Mouse (Mus musculus) heart, embryonic 12.5 days (tissue): ENCODE data around the gene Gm45521. TPM values are rescaled to one million over a fixed set of nuclear protein-coding genes. Genes with fewer than 3 reads are reported as not detected.

Experiments
- ATAC-seq: fragments of 200-750 bp; cut with Nextera tagmentation; 2 replicates; pipeline ENCODE4 v1.8.0; 2017; ENCODE audit warnings: moderate TSS enrichment, moderate library complexity; ENCODE audit not compliant: insufficient number of reproducible peaks, low FRiP score
- H3K27ac ChIP-seq: fragments of 300-500 bp; sonication (generic); 2 replicates; pipeline ENCODE4 v1.5.1; 2016; ENCODE audit warnings: mild to moderate bottlenecking, moderate library complexity; ENCODE audit not compliant: poor library complexity, severe bottlenecking
- H3K27me3 ChIP-seq: fragments of 300-500 bp; sonication (generic); replicated peaks from 2 replicates; pipeline ENCODE4 v1.6.1; 2016; ENCODE audit warnings: mild to moderate bottlenecking, moderate library complexity
- H3K36me3 ChIP-seq: fragments of 300-500 bp; sonication (generic); 2 replicates; pipeline ENCODE4 v1.6.1; 2016; ENCODE audit warnings: mild to moderate bottlenecking, moderate library complexity
- H3K4me1 ChIP-seq: fragments of 300-500 bp; sonication (generic); replicated peaks from 2 replicates; pipeline ENCODE4 v1.6.1; 2016; ENCODE audit warnings: mild to moderate bottlenecking
- H3K4me2 ChIP-seq: fragments of 300-500 bp; sonication (generic); 2 replicates; pipeline ENCODE4 v1.6.1; 2016; ENCODE audit warnings: mild to moderate bottlenecking, moderate library complexity
- H3K4me3 ChIP-seq: fragments of 300-500 bp; sonication (generic); 2 replicates; pipeline ENCODE4 v1.5.1; 2016; ENCODE audit warnings: mild to moderate bottlenecking
- H3K9ac ChIP-seq: fragments of 300-500 bp; sonication (generic); 2 replicates; pipeline ENCODE4 v1.6.1; 2016; ENCODE audit warnings: mild to moderate bottlenecking, moderate library complexity
- H3K9me3 ChIP-seq: fragments of 300-500 bp; sonication (generic); replicated peaks from 2 replicates; pipeline ENCODE4 v1.6.1; 2016; ENCODE audit warnings: mild to moderate bottlenecking, moderate library complexity
- WGBS: fragments of 180-500 bp; shearing (Covaris S2); methylation state at CpG from one replicate; pipeline ENCODE4 v1.1.7; 2016; 5-methylcytosine and 5-hydroxymethylcytosine counted together
- polyA plus RNA-seq: library from polyadenylated mRNA; unstranded; fragments of >200 nt; fragmentation: Nextera tagmentation; extraction: Ambion mirVana; gene quantifications from 2 replicates; pipeline ENCODE4 v1.2.1, GENCODE M21; 2016

Gene Gm45521
- polyA plus RNA-seq, 1 experiment from 2014 or later, result not detected

- 78% methylated on average over 1 of the region's 1 CpGs for whole genome bisulfite sequencing
- no peak overlapping the region for H3K4me3 ChIP-seq
- H3K4me2 ChIP-seq, result no peak overlapping the region
- ATAC-seq, result no peak
- H3K27me3 ChIP-seq, result no peaks in the 10 kb centered on the region
- no peaks in the 10 kb centered on the region for H3K36me3 ChIP-seq
- H3K27ac ChIP-seq, result no peak overlapping the region
- H3K9me3 ChIP-seq, result no peaks in the 10 kb centered on the region
- H3K9ac ChIP-seq, result no peak overlapping the region
- H3K4me1 ChIP-seq, result 0 out of 2 replicates have a peak, but pooled peaks cover 3% of the 10 kb centered on the region
Measured at GRCm38 (mm10) chr14:7977471-7977870, 20.4 kb downstream of the Gm45521 start.

DNA sequence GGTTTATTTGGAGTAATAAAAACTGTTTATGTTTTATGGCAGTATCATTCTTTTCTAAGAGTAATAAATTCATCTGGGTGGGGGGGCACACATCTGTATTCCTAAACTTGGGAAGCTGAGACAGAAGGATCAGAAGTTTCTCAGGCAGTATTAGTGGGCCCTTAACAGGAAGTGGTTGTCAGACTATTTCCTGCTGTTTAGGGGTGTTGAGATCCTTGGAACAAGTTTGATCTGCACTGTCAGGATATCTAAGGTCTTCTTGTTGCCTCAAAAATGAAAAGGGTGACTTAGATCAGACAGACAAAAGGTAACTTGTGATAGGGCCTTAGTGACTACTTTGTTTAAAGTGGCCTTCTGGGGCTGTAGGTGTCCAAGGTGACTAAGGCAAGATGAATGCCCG lies 21.1 kb downstream of the Gm45521 start:
- WGBS, result 77% methylated on average over 1 of the region's 1 CpGs
- no peak overlapping the region for H3K4me2 ChIP-seq
- H3K27me3 ChIP-seq, result no peaks in the 10 kb centered on the region
- H3K36me3 ChIP-seq, result no peaks in the 10 kb centered on the region
- no peak overlapping the region for H3K4me3 ChIP-seq
- 0 out of 2 replicates have a peak, but pooled peaks cover 3% of the 10 kb centered on the region for H3K4me1 ChIP-seq
- no peaks in the 10 kb centered on the region for H3K9me3 ChIP-seq
- H3K9ac ChIP-seq, result no peak overlapping the region
- no peak overlapping the region for H3K27ac ChIP-seq
- ATAC-seq, result no peak

DNA sequence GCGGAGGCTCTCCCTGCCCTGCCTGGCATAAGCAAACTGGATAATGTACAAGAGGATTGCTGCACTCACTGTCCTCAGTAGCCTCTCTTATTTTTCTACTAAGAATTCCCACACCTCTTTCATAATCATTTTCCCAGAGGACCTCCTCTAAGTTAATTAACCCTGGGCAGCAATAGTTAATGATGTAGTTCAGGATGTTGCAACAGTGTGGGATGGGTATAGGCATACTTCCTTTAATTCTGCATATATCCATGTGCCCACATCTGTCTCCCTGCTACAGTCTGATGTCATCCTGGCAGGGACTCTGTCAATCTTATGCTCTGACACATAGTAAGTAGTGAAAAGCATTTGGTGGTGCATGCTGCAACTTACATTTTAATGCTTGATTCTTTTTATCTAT lies 24.1 kb downstream of the Gm45521 start:
- no peak overlapping the region for H3K4me2 ChIP-seq
- no peak for ATAC-seq
- H3K4me3 ChIP-seq, result no peak overlapping the region
- no peaks in the 10 kb centered on the region for H3K9me3 ChIP-seq
- H3K27ac ChIP-seq, result no peak overlapping the region
- H3K36me3 ChIP-seq, result no peaks in the 10 kb centered on the region
- WGBS, result 100% methylated on average over 1 of the region's 1 CpGs
- H3K4me1 ChIP-seq, result 0 out of 2 replicates have a peak, but pooled peaks cover 3% of the 10 kb centered on the region
- H3K27me3 ChIP-seq, result no peaks in the 10 kb centered on the region
- no peak overlapping the region for H3K9ac ChIP-seq

DNA sequence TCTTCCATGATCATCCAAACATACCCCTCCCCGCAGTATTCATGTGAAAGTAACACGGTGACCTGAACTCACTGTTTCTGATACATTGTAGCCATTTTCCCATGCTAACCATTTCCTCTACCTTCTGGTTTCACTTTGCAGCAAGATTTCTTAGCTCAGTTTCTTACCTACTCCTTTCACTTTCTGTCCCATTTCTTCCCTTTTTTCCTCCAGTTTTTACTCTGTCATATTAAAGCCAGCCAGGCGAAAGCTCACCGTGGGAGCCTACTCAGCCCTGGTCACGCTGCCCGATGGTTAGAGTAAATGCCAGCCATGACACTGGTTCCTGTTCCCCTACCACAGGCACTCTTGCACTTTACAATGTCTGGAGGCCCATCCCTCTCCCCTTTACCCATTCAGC lies 29.8 kb downstream of the Gm45521 start:
- H3K27ac ChIP-seq, result no peak overlapping the region
- ATAC-seq, result no peak
- WGBS, result 86% methylated on average over 6 of the region's 6 CpGs

DNA sequence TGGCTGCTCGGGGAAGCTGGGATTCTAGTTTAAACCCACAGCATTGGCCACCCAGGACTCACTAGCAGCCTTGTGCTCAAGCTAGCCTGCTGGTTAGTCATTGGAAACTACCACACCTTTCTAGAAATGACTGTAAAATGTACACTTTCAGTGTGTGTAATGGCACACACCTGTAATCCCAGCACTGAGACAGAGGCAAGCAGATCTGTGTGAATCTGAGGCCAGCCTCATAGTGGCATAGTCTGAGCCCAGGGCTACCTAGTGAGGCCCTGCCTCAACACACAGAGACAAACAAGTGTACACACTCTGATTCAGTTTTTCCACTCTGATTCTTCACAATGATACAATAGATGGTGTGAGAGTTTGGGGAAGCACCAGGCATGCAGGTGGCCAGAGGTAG lies 32.3 kb downstream of the Gm45521 start:
- H3K9ac ChIP-seq, result no peak overlapping the region

More for the DNA sequence above, 29.8 kb downstream of the Gm45521 start:
- Histone ChIP-seq H3K9me3 (no peaks in the 10 kb centered on the region), H3K9ac (no peak overlapping the region), H3K27me3 (no peaks in the 10 kb centered on the region), H3K4me2 (no peak overlapping the region), H3K4me3 (no peak overlapping the region), H3K36me3 (no peaks in the 10 kb centered on the region), H3K4me1 (no peaks in the 10 kb centered on the region)

DNA sequence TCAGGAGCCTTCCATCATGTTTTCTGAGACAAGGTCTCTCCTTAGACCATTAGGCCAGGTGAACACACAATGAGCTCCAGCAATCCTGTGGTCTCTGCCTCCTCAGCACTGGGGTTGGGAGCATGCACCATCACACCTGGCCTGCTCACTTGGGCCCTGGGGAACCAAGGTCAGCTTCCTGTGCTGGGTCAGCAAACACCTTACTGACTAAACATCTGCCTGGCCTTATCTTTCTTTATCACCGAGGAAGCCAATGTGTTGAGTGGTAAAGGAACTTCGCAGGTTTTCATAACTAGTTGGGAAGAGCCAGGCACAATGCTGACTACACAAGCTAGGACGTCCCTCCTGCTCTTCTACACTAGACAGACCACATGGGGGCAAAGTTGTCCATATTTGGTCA lies 32.9 kb downstream of the Gm45521 start:
- Histone ChIP-seq H3K9me3 (no peaks in the 10 kb centered on the region), H3K4me2 (no peak overlapping the region), H3K4me1 (no peaks in the 10 kb centered on the region), H3K27ac (no peak overlapping the region), H3K4me3 (no peak overlapping the region), H3K36me3 (no peaks in the 10 kb centered on the region), H3K27me3 (no peaks in the 10 kb centered on the region), H3K9ac (no peak overlapping the region)
- WGBS, result 48% methylated on average over 3 of the region's 3 CpGs
- no peak for ATAC-seq

More for the DNA sequence above, 32.3 kb downstream of the Gm45521 start:
- H3K4me1 ChIP-seq, result no peaks in the 10 kb centered on the region
- no peak overlapping the region for H3K4me3 ChIP-seq
- ATAC-seq, result no peak
- H3K27ac ChIP-seq, result no peak overlapping the region
- no peaks in the 10 kb centered on the region for H3K9me3 ChIP-seq
- WGBS, result 63% methylated on average over 1 of the region's 1 CpGs
- H3K4me2 ChIP-seq, result no peak overlapping the region
- H3K27me3 ChIP-seq, result no peaks in the 10 kb centered on the region
- H3K36me3 ChIP-seq, result no peaks in the 10 kb centered on the region

GRCm38 (mm10) chr14:7991108-7991776 lies 34.2 kb downstream of the Gm45521 start:
- H3K4me3 ChIP-seq, result no peak overlapping the region
- no peaks in the 10 kb centered on the region for H3K27me3 ChIP-seq
- no peaks in the 10 kb centered on the region for H3K36me3 ChIP-seq
- ATAC-seq, result no peak
- 72% methylated on average over 5 of the region's 5 CpGs for WGBS
- no peak overlapping the region for H3K27ac ChIP-seq
- H3K9me3 ChIP-seq, result no peaks in the 10 kb centered on the region
- H3K9ac ChIP-seq, result no peak overlapping the region
- no peak overlapping the region for H3K4me2 ChIP-seq
- no peaks in the 10 kb centered on the region for H3K4me1 ChIP-seq

GRCm38 (mm10) chr14:7992158-7992557 lies 35.1 kb downstream of the Gm45521 start:
- Histone ChIP-seq H3K27ac (no peak overlapping the region), H3K9ac (no peak overlapping the region), H3K36me3 (no peaks in the 10 kb centered on the region), H3K9me3 (no peaks in the 10 kb centered on the region), H3K27me3 (no peaks in the 10 kb centered on the region), H3K4me3 (no peak overlapping the region), H3K4me1 (no peaks in the 10 kb centered on the region), H3K4me2 (no peak overlapping the region)
- 62% methylated on average over 6 of the region's 6 CpGs for WGBS
- no peak for ATAC-seq

GRCm38 (mm10) chr14:7994271-7994767 lies 37.2 kb downstream of the Gm45521 start, which contains the start of gene Dnase1l3:
TSS of gene Dnase1l3 (minus strand) at chr14:7994573.
- Histone ChIP-seq H3K27ac (no peak within 1 kb of the TSS), H3K4me1 (no peaks in the 10 kb centered on the region), H3K4me2 (no peak within 1 kb of the TSS), H3K9ac (no peak within 1 kb of the TSS), H3K36me3 (no peaks in the 10 kb centered on the region), H3K27me3 (peaks cover 10% of the 10 kb centered on the region), H3K4me3 (no peak within 1 kb of the TSS), H3K9me3 (no peaks in the 10 kb centered on the region)
- ATAC-seq, result no peak
- 60% methylated on average over 8 of the region's 8 CpGs for WGBS

DNA sequence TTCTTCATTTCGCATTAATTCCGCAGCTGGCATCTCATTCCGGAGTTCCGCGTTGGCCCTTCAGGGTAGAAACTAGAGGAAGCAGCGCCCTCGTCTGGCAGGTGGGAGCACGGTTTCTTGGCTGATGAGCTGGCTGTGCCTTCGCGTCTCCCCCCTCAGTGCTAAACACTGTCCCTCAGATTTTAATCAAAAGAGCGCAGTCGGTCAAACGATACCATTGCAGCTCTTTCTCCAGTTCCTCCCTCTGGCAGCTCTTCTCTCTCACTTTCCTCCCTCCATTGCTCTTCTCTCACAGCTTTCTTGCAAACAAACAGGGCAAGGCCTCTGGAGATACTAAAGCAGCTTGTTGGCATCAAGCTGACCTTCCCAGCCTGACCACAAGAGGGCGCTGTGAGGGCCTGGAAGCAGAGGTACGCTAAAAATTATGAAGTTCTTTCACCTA lies 40.2 kb downstream of the Gm45521 start:
- peaks cover 38% of the 10 kb centered on the region for H3K27me3 ChIP-seq
- H3K9me3 ChIP-seq, result no peaks in the 10 kb centered on the region
- H3K4me2 ChIP-seq, result peak overlapping the region; percentile 65
- peak overlapping the region; percentile 54; the same call in 1 of the 2 replicates for H3K9ac ChIP-seq
- peaks cover 9% of the 10 kb centered on the region; the same call in 1 of the 2 replicates for H3K4me1 ChIP-seq
- H3K4me3 ChIP-seq, result peak overlapping the region; percentile 27
- no peak for ATAC-seq
- H3K36me3 ChIP-seq, result no peaks in the 10 kb centered on the region
- H3K27ac ChIP-seq, result no peak overlapping the region
- 2% methylated on average over 15 of the region's 15 CpGs for WGBS

GRCm38 (mm10) chr14:7999030-7999429 lies 41.9 kb downstream of the Gm45521 start:
- Histone ChIP-seq H3K4me2 (no peak overlapping the region), H3K27me3 (peaks cover 42% of the 10 kb centered on the region), H3K9ac (no peak overlapping the region), H3K36me3 (no peaks in the 10 kb centered on the region), H3K4me1 (peaks cover 18% of the 10 kb centered on the region), H3K4me3 (no peak overlapping the region), H3K9me3 (no peaks in the 10 kb centered on the region), H3K27ac (no peak overlapping the region)
- ATAC-seq, result no peak
- WGBS, result 72% methylated on average over 3 of the region's 3 CpGs
